Mouse (Mus musculus) c-Kit-positive CD71-positive TER-119-positive erythroid progenitor cells, embryonic 14.5 days (primary cell): ENCODE data around the gene Sec24c.

Source experiments
- DNase-seq: peaks from one replicate; pipeline ENCODE4 v3.0.0-alpha.2; 2013; ENCODE audit warnings: low spot score

Gene Sec24c

GRCm38 (mm10) chr14:20735052-20735451 is 60.9 kb downstream of the Sec24c start:
- DNase-seq, result no peak

- DNase-seq, result no peak
These were observed 61.8 kb downstream of the Sec24c start for GRCm38 (mm10) chr14:20735892-20736390.

- DNase-seq, result peak; percentile 60
These were observed 63.2 kb downstream of the Sec24c start for GRCm38 (mm10) chr14:20737306-20737705.

GRCm38 (mm10) chr14:20738511-20738910 is 64.4 kb downstream of the Sec24c start:
- DNase-seq, result no peak

- DNase-seq, result no peak
These were observed 67.2 kb downstream of the Sec24c start for GRCm38 (mm10) chr14:20741301-20741700.

- DNase-seq, result no peak
These were observed 69.5 kb downstream of the Sec24c start for GRCm38 (mm10) chr14:20743614-20744013.
